Mouse (Mus musculus): Measurements from ENCODE around the gene Cyp3a13.
"Not testable (repeated sequence)": the region's sequence is repeated elsewhere in the genome, so short reads cannot be mapped to it uniquely, and the experiment has no call there.

The Cyp3a13 gene

GRCm38 (mm10) chr5:137921532-137921931 is at the start of gene Cyp3a13:
Gene Cyp3a13 (minus strand): TSS chr5:137921619.
- DNase-seq (ENCODE audit: low spot score in 2 of 2) = no peak

DNA sequence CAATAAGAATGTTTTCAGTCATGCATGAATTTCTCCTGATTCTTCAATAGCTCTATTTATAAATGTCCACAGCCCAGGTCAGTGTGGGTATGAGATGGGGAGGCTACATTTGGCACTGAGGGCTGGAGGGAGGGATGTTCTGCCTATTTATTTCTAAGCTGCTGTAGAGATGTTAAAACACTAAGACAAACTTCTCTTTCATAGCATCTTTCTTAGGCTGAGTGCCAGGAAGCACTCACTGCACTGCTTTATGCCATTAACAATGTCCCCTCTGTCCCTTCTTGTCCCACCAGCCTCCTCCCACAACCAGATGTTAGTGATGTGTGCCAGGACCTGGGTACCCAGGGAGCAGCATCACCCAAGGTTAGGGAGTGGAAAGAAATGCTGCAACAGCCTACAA is 45.1 kb upstream of the Cyp3a13 start:
- DNase-seq (ENCODE audit: low spot score in 2 of 2) = peak; percentile 7 to 16

DNA sequence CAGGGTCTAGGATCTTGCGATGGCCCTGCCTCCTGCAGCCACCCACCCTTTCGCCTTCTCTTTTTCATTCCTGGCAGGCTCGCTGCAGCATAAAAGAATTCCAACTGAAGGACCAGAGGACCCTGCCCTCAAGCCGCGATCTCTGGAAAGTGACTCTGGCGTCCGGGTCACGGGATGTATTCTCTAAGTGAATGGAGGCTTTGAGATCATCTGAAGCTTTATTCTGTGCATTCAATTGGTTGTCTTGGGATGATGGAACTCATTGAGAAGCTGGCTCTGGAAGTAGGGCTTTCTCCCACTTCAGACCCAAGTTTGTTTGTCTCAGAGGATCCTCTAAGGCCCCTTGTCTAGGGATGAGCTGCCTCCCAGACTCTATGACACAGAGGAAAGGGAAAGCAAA is 41.5 kb upstream of the Cyp3a13 start, which contains the start of gene Gjc3:
Gene Gjc3, minus strand, starts transcription at position 154 of the 400 bp plus-strand sequence.
- DNase-seq (ENCODE audit: low spot score in 2 of 2) = no peak

DNA sequence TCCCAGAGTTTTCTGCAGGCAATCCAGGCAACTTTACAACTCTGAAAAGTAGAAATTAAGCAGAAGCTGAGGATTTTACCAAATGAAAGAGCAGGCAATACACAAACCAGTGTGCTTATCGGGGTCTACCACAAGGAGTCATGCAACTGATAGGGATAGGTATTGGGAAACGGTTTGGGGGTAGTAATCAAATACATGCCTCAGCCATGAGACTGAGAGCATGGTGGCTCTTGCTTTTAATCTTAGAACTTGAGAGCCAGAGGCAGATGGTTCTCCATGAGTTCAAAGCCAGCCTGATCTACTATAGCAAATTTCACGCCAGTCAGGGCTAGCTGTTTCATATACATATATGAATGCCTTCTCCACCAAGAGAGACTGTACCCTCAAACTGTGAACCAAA is 35.0 kb upstream of the Cyp3a13 start:
- DNase-seq (ENCODE audit: low spot score in 2 of 2) = no peak

DNA sequence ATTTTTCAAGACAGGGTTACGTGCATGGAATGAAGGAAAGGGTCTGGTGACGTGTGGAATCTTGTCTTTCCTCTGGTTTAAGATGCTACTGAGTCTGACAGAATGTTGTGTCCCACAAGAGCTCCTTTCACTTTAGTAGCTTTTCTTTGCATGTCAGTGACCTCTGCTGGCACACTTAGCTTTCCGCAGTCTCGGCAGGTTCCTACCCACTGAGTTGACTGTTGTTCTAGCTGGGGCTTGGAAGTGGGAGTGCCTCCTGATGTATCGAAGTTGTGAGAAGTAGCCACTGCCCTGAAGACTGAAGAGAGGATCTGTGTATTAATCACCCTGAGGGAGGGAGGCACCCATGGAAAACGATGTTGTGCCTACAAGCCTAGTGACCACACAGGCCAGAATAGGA is 29.8 kb upstream of the Cyp3a13 start:
- DNase-seq (ENCODE audit: low spot score in 2 of 2) = peak in 1 of 2 experiments; percentile 16

- DNase-seq (ENCODE audit: low spot score in 2 of 2) = no peak
These were observed 25.9 kb upstream of the Cyp3a13 start for GRCm38 (mm10) chr5:137947303-137947702.

- DNase-seq (ENCODE audit: low spot score in 2 of 2) = no peak
These were observed 21.7 kb upstream of the Cyp3a13 start for GRCm38 (mm10) chr5:137943133-137943532.

GRCm38 (mm10) chr5:137940948-137941347 is 19.5 kb upstream of the Cyp3a13 start:
- DNase-seq (ENCODE audit: low spot score in 2 of 2) = no peak

DNA sequence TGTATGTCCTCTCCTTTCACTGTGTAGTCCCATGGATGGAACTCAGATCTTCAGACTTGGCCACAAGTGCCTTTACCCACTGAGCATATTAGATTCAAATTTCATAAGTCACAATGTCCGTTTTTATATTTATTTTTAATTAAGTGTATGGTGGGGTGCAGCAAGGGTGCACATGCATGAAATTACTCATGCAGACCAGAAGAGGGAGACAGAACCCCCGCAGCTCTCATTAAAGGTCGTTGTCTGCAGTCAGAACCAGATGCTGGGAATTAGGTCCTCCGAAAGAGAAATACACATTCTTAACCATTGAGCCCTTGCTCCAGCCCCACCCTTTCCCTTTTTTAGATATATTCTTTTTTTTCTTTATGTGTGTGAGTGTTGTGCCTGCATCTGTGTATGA is 15.8 kb upstream of the Cyp3a13 start:
- no peak for DNase-seq (ENCODE audit: low spot score in 2 of 2)

GRCm38 (mm10) chr5:137936486-137936885 is 15.1 kb upstream of the Cyp3a13 start:
- DNase-seq (ENCODE audit: low spot score in 2 of 2) = no peak

- not testable (repeated sequence) for DNase-seq (ENCODE audit: low spot score in 2 of 2)
These were observed 12.5 kb upstream of the Cyp3a13 start for GRCm38 (mm10) chr5:137933934-137934333.

DNA sequence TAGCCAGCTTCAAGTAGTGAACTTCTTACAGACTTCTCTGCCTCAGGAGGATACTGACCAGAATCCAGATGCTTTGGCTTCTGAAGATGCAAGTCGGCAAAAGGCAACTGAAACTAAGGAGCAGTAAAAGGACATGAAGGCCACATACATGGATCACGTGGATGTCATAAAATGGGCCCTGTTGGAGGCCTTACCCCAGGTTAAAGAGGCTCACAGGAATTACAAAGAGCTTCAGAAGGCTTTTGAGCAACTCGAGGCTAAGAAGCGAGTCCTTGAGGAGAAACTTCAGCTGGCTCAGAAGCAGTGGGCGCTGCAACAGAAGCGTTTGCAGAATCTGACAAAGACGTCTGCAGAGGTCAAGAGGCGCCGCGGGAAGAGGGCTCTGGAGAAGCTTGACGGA is 7.0 kb upstream of the Cyp3a13 start:
- DNase-seq (ENCODE audit: low spot score in 2 of 2) = no peak

DNA sequence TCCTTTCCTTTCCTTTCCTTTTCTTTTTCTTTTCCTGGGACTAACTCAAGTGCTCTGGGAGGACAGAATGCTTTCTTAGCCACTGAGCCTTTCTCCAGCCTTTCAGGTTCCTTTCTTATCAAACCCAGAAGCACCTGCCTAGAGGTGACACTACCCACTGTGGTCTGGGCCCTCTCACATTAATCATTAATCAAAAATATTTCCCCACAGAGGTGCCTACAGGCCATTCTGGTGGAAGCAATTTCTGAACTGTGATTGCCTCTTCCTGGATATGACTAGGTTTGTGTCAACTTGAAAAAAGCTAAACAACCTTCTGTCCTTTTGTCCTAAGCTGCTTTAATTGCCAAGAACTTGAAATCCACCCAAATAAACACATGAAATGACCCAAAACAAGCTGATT is 752 bp upstream of the Cyp3a13 start:
- no peak for DNase-seq (ENCODE audit: low spot score in 2 of 2)

DNA sequence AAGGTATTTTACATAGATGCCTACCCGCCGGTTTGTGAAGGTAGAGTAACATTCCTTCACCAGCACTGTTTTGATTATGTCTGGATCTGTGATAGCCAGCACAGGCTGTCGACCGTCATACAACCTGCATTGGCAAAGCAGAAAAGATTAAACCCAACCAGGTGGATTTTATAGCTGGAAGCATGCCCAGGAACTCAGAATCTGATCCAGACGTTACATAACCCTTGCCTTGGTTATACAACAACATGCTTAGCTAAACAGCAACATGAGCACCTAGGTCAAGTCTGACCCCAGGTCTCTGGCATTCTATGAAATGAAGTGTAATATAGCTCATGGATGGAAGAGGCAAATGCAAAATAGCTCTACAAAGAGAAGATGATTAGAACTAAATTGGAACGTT is 5.9 kb downstream of the Cyp3a13 start:
- no peak for DNase-seq (ENCODE audit: low spot score in 2 of 2)

DNA sequence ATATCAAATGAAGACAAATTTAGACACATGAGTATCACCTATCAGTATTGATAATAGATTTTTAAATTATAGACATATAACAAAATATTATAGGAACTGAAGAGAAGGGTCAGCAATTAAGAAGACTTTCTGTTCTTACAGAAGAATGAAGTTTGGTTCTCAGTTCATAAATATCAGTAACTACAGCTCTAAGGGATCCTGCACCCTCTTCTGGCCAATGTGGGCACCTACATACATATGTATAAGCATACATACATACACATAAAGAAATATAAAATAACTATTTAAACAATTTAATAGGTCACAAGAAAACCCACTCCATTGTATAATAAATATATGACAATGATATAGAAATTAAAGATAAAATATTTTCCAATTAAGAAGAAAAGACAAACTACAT is 6.9 kb downstream of the Cyp3a13 start:
- no peak for DNase-seq (ENCODE audit: low spot score in 2 of 2)

- no peak for DNase-seq (ENCODE audit: low spot score in 2 of 2)
These were observed 11.7 kb downstream of the Cyp3a13 start for GRCm38 (mm10) chr5:137909564-137910262.

DNA sequence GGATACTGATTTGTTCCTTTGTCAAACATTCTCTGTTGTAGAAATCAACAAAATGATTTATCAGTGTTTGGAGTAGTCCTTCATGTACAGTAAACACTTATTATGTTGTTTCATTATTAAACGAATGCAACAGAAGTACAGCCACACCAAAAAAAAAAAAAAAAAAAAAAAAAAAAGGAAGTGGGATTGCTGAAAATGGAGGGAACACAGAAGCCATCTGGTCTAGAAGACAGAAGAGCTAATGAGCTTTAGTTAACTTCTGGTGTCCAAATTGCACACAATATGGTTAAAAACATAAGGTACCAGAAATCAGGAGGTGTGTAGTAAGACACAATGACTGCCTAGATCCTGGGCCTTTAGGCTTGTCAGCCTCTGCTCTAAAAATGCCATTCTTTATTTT is 23.6 kb downstream of the Cyp3a13 start:
- DNase-seq (ENCODE audit: low spot score in 2 of 2) = no peak

- DNase-seq (ENCODE audit: low spot score in 2 of 2) = no peak
These were observed 28.5 kb downstream of the Cyp3a13 start for GRCm38 (mm10) chr5:137892954-137893353.

GRCm38 (mm10) chr5:137887666-137888065 is 33.8 kb downstream of the Cyp3a13 start:
- no peak for DNase-seq (ENCODE audit: low spot score in 2 of 2)

DNA sequence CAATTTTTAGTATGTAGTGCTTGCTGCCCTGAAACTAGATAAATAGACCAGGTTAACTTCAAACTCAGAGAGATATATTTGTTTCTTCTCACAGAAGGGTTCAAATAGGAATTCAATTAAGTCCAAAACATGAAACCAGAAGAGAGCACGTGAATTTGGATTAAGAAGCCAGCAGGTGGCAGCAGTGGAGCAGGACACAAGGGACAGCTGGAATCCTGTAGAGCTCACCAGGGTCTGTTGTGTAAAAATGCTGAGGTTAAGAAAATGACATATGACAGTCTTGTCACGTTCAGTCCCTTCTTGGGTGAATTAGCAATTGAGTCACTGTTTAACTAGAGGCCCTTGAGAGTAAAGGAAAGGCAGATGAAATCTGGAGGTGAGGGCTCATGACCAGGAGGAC is 35.5 kb downstream of the Cyp3a13 start:
- peak; percentile 37 to 67 for DNase-seq (ENCODE audit: low spot score in 2 of 2)

DNA sequence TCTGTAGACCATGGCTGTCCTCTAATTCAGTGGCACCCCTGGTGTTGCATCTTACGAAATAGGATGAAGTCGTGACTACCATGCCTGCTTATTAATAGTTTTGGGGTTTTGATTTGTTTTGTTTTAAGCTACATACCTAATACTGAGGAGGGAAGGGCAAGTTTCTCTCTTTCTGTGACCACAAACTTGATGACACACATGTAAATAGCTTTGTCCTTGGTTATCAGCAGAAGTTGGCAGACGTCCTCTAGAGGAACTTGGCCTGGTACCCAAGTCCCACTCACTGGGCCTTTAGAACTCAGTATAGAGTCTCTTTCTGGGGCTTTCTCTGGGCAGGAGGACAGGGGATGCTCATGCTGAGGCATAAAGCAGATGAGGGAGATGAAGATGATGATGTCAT is 38.1 kb downstream of the Cyp3a13 start:
- DNase-seq (ENCODE audit: low spot score in 2 of 2) = no peak

DNA sequence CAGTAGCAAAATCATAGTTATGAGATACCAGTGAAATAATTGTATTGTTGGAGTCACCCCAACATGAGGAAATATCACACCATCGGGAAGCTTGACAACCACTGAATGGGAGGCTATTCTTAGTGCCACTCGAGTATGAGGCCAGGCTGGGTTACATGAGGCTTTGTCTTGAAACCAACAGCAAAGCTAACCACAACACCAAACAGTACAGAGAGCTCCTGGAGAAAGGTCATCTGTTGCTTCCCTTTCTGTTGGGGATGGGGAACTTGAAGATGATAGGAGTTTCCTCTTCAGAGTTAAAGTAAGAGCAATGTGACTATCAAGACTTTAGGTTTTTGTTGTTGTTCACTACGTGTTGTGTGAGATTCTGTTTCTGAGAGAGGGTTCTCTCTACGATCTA is 38.5 kb downstream of the Cyp3a13 start:
- DNase-seq (ENCODE audit: low spot score in 2 of 2) = no peak

- peak; percentile 2 to 11 for DNase-seq (ENCODE audit: low spot score in 2 of 2)
These were observed 43.6 kb downstream of the Cyp3a13 start for GRCm38 (mm10) chr5:137877860-137878259.

DNA sequence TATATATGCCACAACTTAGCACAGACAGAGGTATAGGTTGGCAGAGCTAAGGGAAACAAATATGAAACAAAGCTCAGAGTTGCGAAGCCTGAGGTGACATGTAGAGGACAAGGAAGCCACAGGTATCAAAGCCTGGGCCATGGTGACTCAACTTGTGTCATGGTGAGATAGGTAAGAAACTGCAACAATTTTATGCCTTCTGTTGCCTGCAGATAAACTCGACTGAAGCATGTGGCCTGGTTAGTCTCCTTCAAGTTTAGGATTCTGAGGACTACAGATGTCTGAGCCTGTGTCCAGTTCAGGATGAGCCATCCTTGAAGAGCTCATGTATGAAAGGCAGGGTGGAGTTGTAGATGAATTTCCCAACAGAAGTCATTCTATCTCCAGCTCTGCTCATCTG is 46.4 kb downstream of the Cyp3a13 start:
- no peak for DNase-seq (ENCODE audit: low spot score in 2 of 2)
